Mouse (Mus musculus) kidney, embryonic 15.5 days (tissue): ENCODE measurements around the gene Prelid1. TPM values are rescaled to one million over a fixed set of nuclear protein-coding genes. Genes with fewer than 3 reads are reported as not detected.

Source experiments
- ATAC-seq: fragments of 200-750 bp; cut with Nextera tagmentation; replicated peaks from 2 replicates; pipeline ENCODE4 v1.8.0; 2017; ENCODE audit warnings: moderate TSS enrichment; ENCODE audit not compliant: low FRiP score
- H3K27ac ChIP-seq: fragments of 300-500 bp; sonication (generic); 2 replicates; pipeline ENCODE4 v1.5.1; 2015; ENCODE audit warnings: mild to moderate bottlenecking, inconsistent platforms
- H3K27me3 ChIP-seq: fragments of 300-500 bp; sonication (generic); 2 replicates; pipeline ENCODE4 v1.6.1; 2015; ENCODE audit warnings: inconsistent platforms
- H3K36me3 ChIP-seq: fragments of 300-500 bp; sonication (generic); 2 replicates; pipeline ENCODE4 v1.6.1; 2015; ENCODE audit warnings: inconsistent platforms
- H3K4me1 ChIP-seq: fragments of 300-500 bp; sonication (generic); 2 replicates; pipeline ENCODE4 v1.6.1; 2015; ENCODE audit warnings: inconsistent platforms
- H3K4me2 ChIP-seq: fragments of 300-500 bp; sonication (generic); 2 replicates; pipeline ENCODE4 v1.6.1; 2015; ENCODE audit warnings: moderate library complexity, mild to moderate bottlenecking, inconsistent platforms
- H3K4me3 ChIP-seq: fragments of 300-500 bp; sonication (generic); replicated peaks from 2 replicates; pipeline ENCODE4 v1.5.1; 2015; ENCODE audit warnings: mild to moderate bottlenecking, inconsistent platforms
- H3K9ac ChIP-seq: fragments of 300-500 bp; sonication (generic); 2 replicates; pipeline ENCODE4 v1.6.1; 2015; ENCODE audit warnings: mild to moderate bottlenecking, inconsistent platforms
- H3K9me3 ChIP-seq: fragments of 300-500 bp; sonication (generic); replicated peaks from 2 replicates; pipeline ENCODE4 v1.6.1; 2016; ENCODE audit warnings: inconsistent platforms
- WGBS: fragments of 180-500 bp; shearing (Covaris S2); methylation state at CpG from one replicate; pipeline ENCODE4 v1.1.7; 2015; ENCODE audit warnings: mixed read lengths; 5-methylcytosine and 5-hydroxymethylcytosine counted together
- polyA plus RNA-seq: library from polyadenylated mRNA; unstranded; fragments of >200 nt; fragmentation: Nextera tagmentation; extraction: Ambion mirVana; gene quantifications from 2 replicates; pipeline ENCODE4 v1.2.1, GENCODE M21; 2015

The Prelid1 gene
- polyA plus RNA-seq, 1 experiment from 2014 or later, result 464 TPM

- Histone ChIP-seq H3K4me2 (peak overlapping the region; percentile 41; the same call in 1 of the 2 replicates), H3K27me3 (peaks cover 26% of the 10 kb centered on the region), H3K4me1 (peaks cover 8% of the 10 kb centered on the region; the same call in 1 of the 2 replicates), H3K9me3 (no peaks in the 10 kb centered on the region), H3K9ac (no peak overlapping the region), H3K4me3 (no peak overlapping the region), H3K27ac (no peak overlapping the region), H3K36me3 (no peaks in the 10 kb centered on the region)
- 45% methylated on average over 3 of the region's 3 CpGs for WGBS
- no peak for ATAC-seq
Measured at GRCm38 (mm10) chr13:55370234-55370633, 49.9 kb downstream of the Prelid1 start.

- Histone ChIP-seq H3K36me3 (no peaks in the 10 kb centered on the region), H3K4me1 (peaks cover 12% of the 10 kb centered on the region; the same call in 1 of the 2 replicates), H3K9ac (no peak overlapping the region), H3K27ac (no peak overlapping the region), H3K4me2 (no peak overlapping the region), H3K9me3 (no peaks in the 10 kb centered on the region), H3K27me3 (peaks cover 31% of the 10 kb centered on the region), H3K4me3 (no peak overlapping the region)
- 69% methylated on average over 8 of the region's 8 CpGs for WGBS
- no peak for ATAC-seq
Measured at GRCm38 (mm10) chr13:55371007-55371681, 50.8 kb downstream of the Prelid1 start.

GRCm38 (mm10) chr13:55371740-55372139, 51.4 kb downstream of the Prelid1 start:
- H3K27me3 ChIP-seq, result peaks cover 31% of the 10 kb centered on the region
- no peak overlapping the region for H3K27ac ChIP-seq
- no peak overlapping the region for H3K4me3 ChIP-seq
- no peak overlapping the region for H3K9ac ChIP-seq
- no peak overlapping the region for H3K4me2 ChIP-seq
- WGBS, result 63% methylated on average over 5 of the region's 5 CpGs
- no peaks in the 10 kb centered on the region for H3K9me3 ChIP-seq
- ATAC-seq, result no peak
- no peaks in the 10 kb centered on the region for H3K36me3 ChIP-seq
- peaks cover 12% of the 10 kb centered on the region; the same call in 1 of the 2 replicates for H3K4me1 ChIP-seq

GRCm38 (mm10) chr13:55374206-55374924, 54.1 kb downstream of the Prelid1 start:
- H3K27ac ChIP-seq, result no peak overlapping the region
- H3K27me3 ChIP-seq, result peaks cover 48% of the 10 kb centered on the region
- no peaks in the 10 kb centered on the region for H3K36me3 ChIP-seq
- peaks cover 17% of the 10 kb centered on the region for H3K4me1 ChIP-seq
- no peak overlapping the region for H3K9ac ChIP-seq
- no peak overlapping the region for H3K4me2 ChIP-seq
- H3K4me3 ChIP-seq, result no peak overlapping the region
- 57% methylated on average over 6 of the region's 6 CpGs for WGBS
- ATAC-seq, result no peak
- H3K9me3 ChIP-seq, result no peaks in the 10 kb centered on the region

Other genes with a start within 250 kb of the Prelid1 start
- gene Uimc1, start 220.2 kb upstream of the Prelid1 start, polyA plus RNA-seq, result 23.9 and 24.3 TPM in 2 replicates
- gene Zfp346, start 215.2 kb upstream of the Prelid1 start, polyA plus RNA-seq, result 20.0 and 21.5 TPM in 2 replicates
- not detected in 2 replicates for gene Gm17617, start 187.0 kb upstream of the Prelid1 start, polyA plus RNA-seq
- 16.4 and 19.8 TPM in 2 replicates for gene Fgfr4, start 167.9 kb upstream of the Prelid1 start, polyA plus RNA-seq
- gene Nsd1, start 110.7 kb upstream of the Prelid1 start, polyA plus RNA-seq, result 65.1 and 66.9 TPM in 2 replicates
- gene Rab24, start 1.4 kb downstream of the Prelid1 start, polyA plus RNA-seq, result 81.9 and 87.7 TPM in 2 replicates
- gene Mxd3, start 9.3 kb downstream of the Prelid1 start, polyA plus RNA-seq, result 26.8 and 31.0 TPM in 2 replicates
- 115 and 118 TPM in 2 replicates for gene Lman2, start 42.3 kb downstream of the Prelid1 start, polyA plus RNA-seq
- gene Rgs14, start 49.2 kb downstream of the Prelid1 start, polyA plus RNA-seq, result 1.1 and 1.3 TPM in 2 replicates
- 163 and 180 TPM in 2 replicates for gene Slc34a1, start 77.7 kb downstream of the Prelid1 start, polyA plus RNA-seq
- gene Pfn3, start 94.7 kb downstream of the Prelid1 start, polyA plus RNA-seq, result not detected in 2 replicates
- gene F12, start 106.3 kb downstream of the Prelid1 start, polyA plus RNA-seq, result 0.59 and 2.1 TPM in 2 replicates
- 41.6 and 45.9 TPM in 2 replicates for gene Grk6, start 124.6 kb downstream of the Prelid1 start, polyA plus RNA-seq
- gene Prr7, start 143.8 kb downstream of the Prelid1 start, polyA plus RNA-seq, result 0.70 and 0.75 TPM in 2 replicates
- 168 and 193 TPM in 2 replicates for gene Dbn1, start 167.6 kb downstream of the Prelid1 start, polyA plus RNA-seq
- gene Pdlim7, start 193.2 kb downstream of the Prelid1 start, polyA plus RNA-seq, result 141 and 169 TPM in 2 replicates
- gene Dok3, start 208.8 kb downstream of the Prelid1 start, polyA plus RNA-seq, result 2.9 and 3.0 TPM in 2 replicates
- 80.4 and 87.4 TPM in 2 replicates for gene Ddx41, start 216.2 kb downstream of the Prelid1 start, polyA plus RNA-seq